Mouse (Mus musculus) liver, postnatal 0 days (tissue): Measurements from ENCODE around the gene Atl3.

ENCODE experiments used
- CTCF ChIP-seq: sonication (generic); IDR thresholded peaks from 2 replicates; pipeline ENCODE4 v1.5.1; 2016; ENCODE audit warnings: antibody characterized with exemption, low read depth
- EP300 ChIP-seq: IDR thresholded peaks from 2 replicates; pipeline ENCODE4 v1.6.1; 2016; ENCODE audit warnings: antibody characterized with exemption, low read depth, mild to moderate bottlenecking

- TF ChIP-seq CTCF (no peak), EP300 (no peak)
These were observed 69.8 kb downstream of the Atl3 start for GRCm38 (mm10) chr19:7563676-7564075.
